Mouse (Mus musculus) urinary bladder, adult 18-20 months (tissue): ENCODE measurements at regions not wholly inside any gene's neighbourhood (a gene's known extent, or its start where the extent isn't known, plus 50 kb on each side); places are given as distances from the start of the nearest gene placed in this dataset.
"Not testable (repeated sequence)": the region's sequence is repeated elsewhere in the genome, so short reads cannot be mapped to it uniquely, and the experiment has no call there.

ENCODE experiments used
- DNase-seq, 2 experiments: peaks; one replicate each; pipeline ENCODE4 v3.0.0; 2022; ENCODE audit warnings: low spot score in 2 of 2, mixed read lengths in 2 of 2

DNA sequence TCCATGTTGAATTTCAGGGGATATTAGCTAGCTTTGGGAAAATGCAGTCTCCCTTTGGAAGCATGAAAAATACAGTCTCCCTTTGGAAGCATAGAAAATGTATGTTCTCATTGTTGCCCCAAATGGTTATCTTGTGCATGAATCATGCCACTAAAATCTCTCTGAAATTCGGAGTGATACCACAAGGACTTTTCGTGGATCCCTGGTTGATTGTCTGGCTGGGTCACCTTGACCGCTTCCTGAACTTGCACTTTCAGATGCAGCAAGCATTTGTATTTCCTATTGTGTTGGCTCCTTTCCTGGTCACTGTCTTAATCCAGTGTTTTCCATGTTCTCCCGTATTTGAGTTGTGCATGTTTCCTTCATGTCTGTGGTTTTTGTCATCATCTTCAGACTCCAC is 986.6 kb downstream of the Ttll7 start:
- DNase-seq: no peak

DNA sequence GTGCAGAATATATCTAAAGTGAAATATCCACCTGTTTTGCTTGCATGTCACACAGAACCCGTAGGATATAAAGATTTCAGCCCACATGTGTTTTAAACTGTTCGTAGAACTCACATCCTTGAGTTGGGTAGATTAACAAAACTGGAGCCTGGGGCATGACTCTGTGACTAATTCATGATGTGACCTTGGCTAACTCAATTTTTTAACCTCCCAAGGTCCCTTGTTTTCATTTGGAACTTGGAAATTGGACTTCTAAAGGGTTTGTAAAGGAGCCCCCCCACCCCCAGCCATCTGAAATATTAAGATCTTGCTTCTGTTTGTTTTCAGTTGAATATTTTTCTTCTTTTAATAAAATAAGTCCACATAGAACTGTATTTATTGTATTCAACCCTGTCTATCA is 983.5 kb downstream of the Ttll7 start:
- no peak for DNase-seq

DNA sequence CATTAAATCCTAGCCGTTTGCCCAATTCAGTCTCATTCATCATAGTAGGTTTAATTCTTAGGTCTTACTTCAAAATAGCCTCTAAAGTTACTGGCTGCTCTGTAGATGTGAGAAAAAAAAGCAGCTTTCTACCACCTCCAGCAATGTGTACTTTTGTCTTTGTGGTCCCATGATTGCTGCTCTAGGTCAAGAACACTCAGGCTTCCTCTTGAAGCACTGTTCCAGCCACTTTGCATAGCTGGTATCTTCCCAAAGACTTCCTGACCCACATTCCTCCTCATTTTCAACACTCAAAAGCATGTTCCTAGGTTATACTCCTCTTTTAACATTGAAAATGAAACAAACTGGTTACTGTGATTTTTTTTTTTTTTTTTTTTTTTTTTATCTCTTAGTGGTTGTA is 973.2 kb downstream of the Ttll7 start:
- DNase-seq: no peak

DNA sequence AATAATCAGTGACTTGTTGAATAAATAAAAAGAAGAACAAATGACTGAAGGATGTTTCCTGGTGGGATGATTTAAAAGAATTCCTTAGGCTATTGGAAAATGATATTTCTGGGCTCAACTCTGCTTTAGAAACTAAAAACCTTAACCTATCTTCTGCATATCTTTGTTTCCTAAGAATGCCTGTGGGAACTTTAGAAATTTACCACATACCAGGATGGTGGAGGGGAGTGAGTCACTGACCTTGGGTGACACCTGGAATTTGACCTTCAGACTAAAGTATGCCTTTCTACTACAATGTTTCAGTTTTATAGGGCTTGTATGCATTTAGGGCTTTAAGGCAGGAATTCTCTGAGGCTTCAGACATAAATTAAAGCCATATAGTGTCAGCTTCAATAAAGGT is 972.3 kb downstream of the Ttll7 start:
- no peak for DNase-seq

DNA sequence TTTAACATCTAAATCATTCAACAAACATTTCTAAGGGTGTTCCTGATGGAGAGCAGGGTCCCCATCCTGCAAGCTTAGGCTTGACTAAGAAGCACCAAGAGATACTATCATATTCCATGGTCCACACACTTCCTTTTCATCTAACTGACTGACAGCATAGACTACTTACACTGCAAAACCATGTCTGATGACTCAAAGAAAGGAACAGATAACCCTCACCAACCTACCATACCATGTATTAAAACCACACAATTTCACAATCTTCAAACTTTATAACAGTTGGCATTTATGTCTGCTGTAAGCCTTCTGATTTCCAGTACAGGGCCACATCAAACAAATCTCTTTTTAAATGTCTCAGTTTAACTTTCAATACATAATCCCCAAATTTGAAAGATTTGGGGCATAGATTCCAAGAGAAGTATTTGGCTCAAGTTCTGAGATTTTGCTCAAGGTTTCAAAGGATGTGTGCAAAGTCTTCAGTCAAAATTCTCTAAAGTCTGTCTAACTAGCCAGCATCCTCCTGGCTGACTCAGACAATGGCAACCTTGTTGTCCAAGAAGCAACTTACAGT is 962.0 kb downstream of the Ttll7 start:
- no peak for DNase-seq

DNA sequence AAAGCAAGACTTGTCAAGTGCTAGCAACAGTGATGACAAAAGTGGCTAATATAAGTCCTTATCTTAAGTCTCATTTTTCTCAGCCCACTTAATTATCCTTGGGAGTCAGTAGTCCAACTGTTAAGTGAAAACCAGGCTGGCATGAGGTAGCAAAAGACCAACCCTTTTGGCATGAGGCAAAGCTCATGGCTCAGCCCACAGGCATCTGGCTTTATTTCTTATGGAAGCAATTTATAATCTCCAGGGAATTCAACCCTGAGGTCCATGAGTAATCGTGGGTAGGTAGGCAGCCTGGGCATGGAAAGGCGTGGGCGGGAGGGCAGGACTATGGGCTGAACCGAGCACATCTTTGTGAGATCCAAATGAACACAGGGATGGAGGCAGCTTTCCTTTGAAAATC is 950.4 kb downstream of the Ttll7 start:
- no peak for DNase-seq

DNA sequence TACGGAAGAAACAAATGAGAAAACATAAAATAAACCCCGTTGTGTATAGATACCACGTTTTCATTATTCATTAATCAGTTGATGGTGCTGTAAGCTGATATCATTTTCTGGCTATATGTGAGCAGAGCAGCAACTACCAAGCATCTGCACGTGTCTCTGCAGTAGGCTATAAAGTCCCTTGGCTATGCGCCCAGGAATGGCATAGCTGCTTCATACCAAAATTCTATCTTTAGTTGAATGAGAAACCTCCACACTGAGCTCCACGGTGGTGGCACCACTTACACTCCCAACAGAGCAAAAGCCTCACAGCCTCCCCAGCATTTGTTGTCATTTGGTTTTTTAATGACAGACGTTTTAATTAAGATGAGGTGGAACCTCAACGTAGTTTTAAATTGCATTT is 944.4 kb downstream of the Ttll7 start:
- no peak for DNase-seq

DNA sequence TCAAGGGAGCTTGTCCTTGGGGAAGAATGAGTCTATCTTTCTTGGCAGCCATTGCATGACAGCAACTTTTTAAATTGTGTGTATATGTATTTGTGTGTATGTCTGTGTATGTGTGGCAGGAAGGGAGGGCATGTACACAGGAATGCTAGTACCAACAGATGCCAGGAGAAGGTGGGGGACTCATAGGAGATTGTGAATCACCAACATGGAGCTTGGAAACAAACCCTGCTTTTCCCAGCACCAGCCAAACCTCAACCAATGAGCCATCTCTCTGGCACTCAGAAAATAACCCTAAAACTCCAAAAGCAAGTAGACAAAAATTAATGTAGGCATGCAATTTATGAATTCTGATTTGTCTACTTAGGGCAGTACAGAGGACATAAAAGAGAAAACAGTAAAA is 942.9 kb downstream of the Ttll7 start:
- DNase-seq: no peak

DNA sequence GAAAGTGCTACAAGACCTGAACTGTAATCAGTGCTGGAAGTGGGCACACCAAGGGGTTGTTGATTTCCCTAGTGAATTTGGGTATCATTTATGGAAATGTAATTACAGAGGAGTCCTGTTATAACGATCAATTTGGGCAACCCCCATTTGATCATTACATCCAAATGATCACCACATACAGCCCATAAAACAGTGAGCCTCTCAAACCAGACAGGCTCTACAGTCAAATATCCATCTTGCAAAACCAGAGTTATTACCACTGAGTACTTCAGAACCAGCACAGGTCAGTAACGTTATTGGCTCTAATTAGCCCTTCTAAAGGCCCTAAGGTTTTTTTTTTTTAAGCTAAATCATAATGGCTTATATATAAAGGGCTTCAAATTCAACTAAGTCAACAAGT is 934.4 kb downstream of the Ttll7 start:
- DNase-seq: no peak

DNA sequence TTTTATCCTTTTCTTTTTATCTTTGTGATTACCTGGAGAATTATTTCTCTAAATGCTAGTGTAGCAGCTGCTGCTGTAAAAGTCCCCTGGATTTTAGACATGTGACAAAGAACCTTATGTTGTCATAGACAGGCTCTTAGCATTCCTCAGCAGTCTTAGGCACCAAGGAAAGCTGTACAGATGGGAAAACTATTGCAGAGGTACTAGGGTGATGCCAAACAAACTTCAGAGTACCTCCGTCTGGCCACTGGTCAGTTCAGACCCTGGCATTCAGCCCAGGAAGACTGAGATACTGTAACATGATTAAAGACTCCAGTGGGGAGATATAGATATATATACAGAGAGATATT is 898.6 kb downstream of the Ttll7 start:
- no peak for DNase-seq

DNA sequence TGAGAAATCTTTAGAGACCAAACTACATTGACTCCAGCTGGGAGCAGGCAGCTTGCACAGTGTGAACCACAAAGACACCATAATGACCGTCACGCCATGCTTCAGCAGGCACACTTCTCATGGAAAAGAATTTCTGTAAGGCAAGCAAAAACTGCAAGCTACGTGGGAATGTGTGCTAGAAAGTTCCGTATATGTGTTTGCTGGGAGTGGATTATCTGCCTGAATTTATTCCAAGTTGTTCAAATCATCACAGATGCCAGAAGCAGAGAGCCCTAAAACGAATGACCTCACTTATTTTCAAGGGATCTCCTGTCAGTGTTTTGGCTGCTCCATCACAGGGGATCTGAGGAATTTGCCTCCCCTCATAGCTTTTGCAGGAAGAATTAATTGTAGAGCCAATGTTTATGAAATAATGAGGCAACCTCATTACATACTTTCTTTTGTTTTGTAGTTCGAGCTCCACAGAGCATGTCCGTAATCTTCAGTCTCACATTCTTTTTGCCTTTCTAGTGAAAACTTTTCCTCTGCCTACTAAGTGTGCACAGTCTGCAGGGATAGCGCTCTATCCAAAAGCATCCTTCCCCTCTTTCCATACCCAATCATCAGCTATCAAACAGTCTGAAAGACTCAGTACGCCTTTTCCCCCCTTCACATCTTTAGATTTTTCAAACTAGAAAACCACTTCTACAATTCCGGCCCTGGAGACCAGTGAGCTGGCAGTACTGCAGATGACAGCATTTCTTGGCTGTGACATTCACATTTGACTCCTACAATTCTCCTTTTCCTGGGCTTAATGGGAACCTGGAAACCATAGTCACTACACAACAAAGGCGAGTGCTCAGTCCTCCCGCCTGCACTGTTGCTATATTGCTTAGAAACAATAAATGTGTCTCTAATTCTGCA is 898.0 kb downstream of the Ttll7 start:
- no peak for DNase-seq

DNA sequence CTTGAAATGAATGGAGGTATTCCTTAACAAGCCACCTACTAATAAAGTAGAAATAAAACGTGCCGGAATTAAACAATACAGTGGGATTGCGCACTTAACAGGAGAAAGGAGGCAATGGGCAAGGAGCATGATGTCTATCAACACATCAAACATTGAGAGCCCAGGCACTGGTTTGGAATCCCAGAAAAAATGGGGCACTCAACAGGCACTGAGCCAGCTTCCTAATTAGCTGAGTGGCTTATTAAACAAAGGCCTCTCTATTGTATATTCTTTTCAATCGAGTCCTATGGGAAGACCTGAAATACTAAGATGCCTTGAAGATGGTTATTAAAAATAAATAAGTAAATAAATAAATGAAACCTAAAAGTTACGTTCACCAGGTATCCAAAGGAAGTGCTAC is 897.3 kb downstream of the Ttll7 start:
- no peak for DNase-seq

DNA sequence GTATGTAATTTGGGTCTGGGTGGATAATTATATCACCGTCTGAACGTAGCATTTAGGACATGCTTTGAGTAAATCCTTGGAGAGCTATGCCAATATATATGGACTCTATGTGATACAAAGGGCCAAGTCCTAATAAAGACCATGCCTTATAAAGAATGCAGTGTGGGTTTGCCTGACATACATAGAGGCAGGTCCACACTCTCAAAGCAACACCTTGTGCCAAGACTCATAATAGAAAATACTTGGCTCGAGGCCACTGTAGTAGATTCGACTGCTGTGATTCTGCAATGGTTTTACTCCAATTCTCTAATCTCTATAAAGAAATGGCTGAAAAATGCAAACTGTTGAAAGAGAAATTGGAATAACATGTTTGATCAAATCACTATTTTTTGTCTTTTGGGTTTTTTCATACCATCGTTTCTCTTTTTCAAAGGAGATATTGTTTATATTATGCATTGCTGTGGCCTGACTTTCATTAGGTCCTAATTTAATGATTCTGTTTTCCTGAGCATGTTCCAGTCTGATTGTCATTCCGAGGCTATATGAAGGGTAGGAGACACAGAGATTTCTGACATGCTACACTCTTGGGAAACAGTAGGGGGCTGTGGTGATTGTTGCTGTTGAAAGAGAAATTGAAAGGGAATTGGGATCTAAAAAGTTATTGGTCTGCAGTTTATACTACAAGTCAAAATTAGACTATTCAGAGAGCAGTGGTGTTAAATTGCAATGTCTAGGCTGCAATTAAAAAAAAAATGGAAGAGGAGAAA is 884.7 kb downstream of the Ttll7 start:
- no peak for DNase-seq

DNA sequence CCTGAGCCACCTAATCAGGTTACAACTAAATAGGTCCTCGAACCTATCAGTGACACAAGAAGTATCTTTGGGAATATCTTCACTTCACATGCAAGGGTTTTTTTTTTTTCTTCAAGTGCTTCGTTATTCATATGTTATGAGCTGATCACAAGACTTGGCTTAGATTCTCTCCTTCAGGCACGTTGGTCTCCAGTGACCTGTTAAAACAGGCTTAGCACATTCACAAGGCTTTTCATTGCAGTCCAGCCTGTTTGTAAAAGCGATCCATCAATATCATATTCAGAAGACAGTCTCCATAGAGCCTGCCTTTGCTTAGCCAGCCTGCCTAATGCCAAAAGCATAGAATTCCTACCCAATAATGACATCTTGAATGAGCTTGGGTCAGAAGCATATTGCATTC is 864.2 kb downstream of the Ttll7 start:
- no peak for DNase-seq

DNA sequence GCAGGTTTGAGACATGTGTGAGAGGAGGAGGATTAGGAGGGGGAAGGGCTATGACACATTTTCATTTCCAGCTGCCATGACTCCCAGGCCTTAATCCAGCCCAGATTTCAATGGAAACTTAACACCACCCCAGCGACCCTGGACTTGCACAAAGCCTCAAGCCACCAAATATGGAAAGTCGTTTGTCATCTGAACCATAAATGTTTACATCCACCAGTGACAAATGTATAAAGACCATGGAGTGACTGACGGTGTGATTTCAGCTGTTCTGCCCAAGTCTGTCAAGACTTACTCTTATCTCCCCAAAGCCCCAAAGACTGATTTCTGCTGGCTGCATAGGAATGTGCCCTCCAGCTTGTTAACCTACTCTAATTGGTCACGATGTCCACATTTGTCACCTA is 855.2 kb downstream of the Ttll7 start:
- DNase-seq: no peak

DNA sequence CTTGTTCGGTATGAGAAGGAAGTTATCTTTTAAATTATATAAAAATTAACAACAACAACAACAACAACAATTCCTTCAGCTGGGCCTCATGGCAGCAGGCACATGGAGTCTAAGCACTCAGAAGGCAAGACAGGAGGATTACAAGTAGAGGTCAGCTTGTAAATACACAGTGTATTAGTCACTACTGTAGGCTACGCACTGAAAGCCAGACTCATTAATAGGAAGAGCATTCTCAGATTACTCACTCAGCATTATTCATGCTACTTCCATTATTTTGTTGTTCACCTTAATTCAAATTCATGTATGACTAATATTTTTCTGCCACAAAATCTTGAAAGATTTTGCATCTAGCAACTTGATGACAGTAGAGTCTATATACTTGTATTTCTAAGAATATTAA is 831.6 kb downstream of the Ttll7 start:
- DNase-seq: no peak

DNA sequence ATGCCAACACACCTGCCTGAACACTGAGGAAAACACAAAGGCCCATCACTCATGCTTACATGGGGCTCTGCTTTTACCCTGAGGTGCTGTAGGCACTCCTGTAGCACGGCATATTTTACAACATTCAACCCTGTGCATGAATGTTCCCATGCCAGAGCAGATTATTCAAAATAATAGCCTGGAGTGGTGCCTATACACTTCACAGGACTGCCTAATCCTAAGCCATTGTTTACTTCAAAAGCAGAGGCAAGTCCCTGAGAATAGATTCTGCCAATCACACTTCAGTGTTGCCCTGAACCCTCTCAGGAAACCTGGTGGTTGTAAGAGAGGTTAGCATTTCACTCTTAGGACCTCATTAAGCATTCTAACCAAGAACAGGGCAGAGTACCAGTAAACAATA is 828.1 kb downstream of the Ttll7 start:
- DNase-seq: no peak

DNA sequence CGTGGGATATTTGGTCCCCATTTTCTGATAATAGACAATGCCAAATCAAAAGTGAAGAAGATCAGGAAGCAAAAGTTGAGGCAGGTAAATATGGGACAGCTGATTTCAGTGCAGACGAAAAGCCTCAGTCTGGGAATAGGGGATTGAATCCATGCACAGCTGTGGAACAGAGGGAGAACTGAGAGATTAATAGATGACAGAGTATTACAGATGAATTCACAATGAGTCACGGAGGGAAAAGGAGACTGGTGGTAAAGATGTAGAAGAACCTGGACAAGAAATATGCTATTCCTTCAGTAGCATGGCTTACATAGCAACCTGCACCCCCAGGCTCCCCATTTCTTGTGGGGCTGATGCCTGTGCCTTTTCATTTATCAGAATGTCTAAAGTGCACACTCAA is 810.4 kb downstream of the Ttll7 start:
- no peak for DNase-seq

DNA sequence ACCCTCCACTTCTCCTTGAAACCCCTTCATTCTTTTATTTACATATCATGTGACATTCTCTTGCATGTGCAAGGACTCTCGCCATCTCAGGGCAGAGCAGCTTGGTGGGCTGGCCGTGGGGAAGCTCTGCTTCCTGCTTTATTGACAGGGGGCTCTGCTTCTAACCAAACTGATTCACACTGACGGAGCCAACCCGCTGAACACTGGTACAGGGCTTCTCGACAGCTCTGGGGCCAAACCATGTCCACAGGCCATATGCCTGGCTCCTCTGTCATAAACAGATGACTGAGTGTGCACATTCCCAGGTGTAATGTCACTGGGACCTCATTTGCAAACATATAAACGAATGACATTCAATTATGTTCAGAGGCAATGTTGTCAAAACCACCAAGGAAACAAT is 800.7 kb downstream of the Ttll7 start:
- no peak for DNase-seq

DNA sequence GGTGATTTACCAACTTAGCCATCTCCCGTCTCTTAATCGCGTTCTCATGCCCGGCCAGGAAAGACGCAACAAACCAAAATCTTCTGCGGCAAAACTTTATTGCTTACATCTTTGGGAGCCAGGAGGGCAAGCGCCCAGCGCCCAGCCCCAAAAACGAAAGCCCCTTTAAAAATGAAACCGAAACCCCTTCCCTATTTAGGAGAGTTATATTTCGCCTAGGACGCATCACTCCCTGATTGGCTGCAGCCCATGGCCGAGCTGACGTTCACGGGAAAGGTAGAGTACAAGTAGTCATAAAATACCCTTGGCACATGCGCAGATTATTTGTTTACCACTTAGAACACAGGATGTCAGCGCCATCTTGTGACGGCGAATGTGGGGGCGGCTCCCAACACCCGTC is 783.3 kb downstream of the Ttll7 start:
- not testable (repeated sequence) for DNase-seq

DNA sequence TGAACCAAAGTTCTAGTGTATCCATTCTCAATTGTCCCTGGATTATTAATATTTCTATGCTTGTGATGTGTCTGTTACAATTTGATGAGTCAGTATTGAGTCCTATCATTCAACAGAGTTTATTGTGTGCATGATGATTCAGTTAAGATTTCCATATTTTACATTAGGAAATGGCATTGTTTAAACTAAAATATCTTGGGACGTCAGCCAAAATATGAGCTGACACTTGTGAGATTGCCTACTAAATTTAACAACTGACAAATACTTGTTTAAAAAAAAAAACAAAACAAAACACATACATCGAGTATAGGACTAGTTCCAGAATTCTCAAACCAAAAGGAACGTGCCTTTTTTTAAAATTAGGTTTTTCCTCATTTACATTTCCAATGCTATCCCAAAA is 779.0 kb downstream of the Ttll7 start:
- DNase-seq: no peak

DNA sequence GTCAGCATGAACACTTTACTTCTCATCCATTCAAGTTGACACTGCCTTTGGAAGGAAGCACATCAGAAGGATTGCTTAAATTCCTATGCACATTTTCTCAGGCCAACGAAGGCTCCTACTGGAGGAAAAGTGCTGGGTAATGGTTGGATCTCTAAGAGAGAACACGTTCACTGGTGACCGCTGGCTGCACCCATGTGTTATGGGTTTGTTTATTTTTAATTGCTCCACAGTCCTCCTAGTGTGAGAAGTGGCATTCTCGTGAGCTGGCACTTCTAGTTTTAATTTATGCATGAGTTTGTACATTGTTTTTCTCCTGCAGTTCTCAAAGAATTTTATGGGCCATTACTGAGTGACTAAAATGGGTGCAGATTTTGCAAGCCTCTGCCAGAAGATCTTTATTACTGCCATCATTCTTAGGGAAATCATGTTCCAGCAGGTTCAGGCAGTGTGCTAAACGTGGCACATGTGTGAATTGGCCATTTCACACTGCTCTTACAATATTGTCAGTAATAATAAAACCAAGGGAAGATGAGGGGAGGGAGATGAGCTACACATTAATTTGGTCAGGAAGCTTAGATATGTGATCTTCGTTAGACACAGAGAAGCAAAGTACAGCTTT is 731.6 kb downstream of the Ttll7 start:
- no peak for DNase-seq

DNA sequence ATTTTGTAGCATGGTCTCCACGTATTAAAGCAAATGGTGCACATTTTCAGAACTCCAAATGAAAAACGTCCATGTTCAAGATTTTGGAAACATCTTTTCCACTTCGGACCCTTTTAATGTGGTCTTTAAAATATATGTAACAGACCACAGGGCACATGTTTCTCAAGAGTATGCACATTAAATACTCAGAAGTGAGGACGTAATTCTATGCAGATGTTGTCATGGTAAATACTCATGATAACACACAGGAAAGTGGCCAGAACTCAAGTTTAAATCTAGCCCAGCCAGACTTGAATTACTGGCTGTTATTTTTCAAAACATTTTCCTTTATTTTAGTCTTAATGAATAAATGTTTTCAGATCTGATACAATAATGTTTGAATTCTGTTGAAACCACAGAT is 719.7 kb downstream of the Ttll7 start:
- DNase-seq: no peak
